Mouse (Mus musculus) ES-CJ7 (cell line): Measurements from ENCODE around the gene Col8a2.

Experiments
- DNase-seq: peaks from one replicate; pipeline ENCODE4 v3.0.0; 2011; ENCODE audit warnings: low read depth, low spot score

The Col8a2 gene

GRCm38 (mm10) chr4:126286492-126286891 lies at the start of gene Col8a2:
Col8a2 (plus strand) TSS chr4:126286793.
- DNase-seq = no peak

- no peak for DNase-seq
Observed at GRCm38 (mm10) chr4:126237721-126238242, 48.8 kb upstream of the Col8a2 start.

- DNase-seq = no peak
Observed at GRCm38 (mm10) chr4:126239862-126240475, 46.6 kb upstream of the Col8a2 start.

- peak; percentile 81 for DNase-seq
Observed at GRCm38 (mm10) chr4:126241956-126242355, 44.6 kb upstream of the Col8a2 start.

GRCm38 (mm10) chr4:126242510-126242909 lies 44.1 kb upstream of the Col8a2 start:
- DNase-seq = no peak

GRCm38 (mm10) chr4:126246202-126246889 lies 40.2 kb upstream of the Col8a2 start:
- no peak for DNase-seq

- peak; percentile 97 for DNase-seq
Observed at GRCm38 (mm10) chr4:126248261-126248868, 38.2 kb upstream of the Col8a2 start.

- DNase-seq = no peak
Observed at GRCm38 (mm10) chr4:126250659-126251058, 35.9 kb upstream of the Col8a2 start.

- no peak for DNase-seq
Observed at GRCm38 (mm10) chr4:126251655-126252254, 34.8 kb upstream of the Col8a2 start.

GRCm38 (mm10) chr4:126252411-126253237 lies 34.0 kb upstream of the Col8a2 start:
- no peak for DNase-seq

- DNase-seq = no peak
Observed at GRCm38 (mm10) chr4:126253637-126254272, 32.8 kb upstream of the Col8a2 start.

GRCm38 (mm10) chr4:126254315-126255112 lies 32.1 kb upstream of the Col8a2 start:
- peak; percentile 45 for DNase-seq

GRCm38 (mm10) chr4:126255113-126256001 lies 31.2 kb upstream of the Col8a2 start:
- peak; percentile 39 for DNase-seq

- DNase-seq = peak; percentile 68
Observed at GRCm38 (mm10) chr4:126256131-126256791, 30.3 kb upstream of the Col8a2 start, which contains the start of gene Map7d1. Map7d1 (minus strand) TSS chr4:126256343.

GRCm38 (mm10) chr4:126256967-126257881 lies 29.4 kb upstream of the Col8a2 start:
- no peak for DNase-seq

GRCm38 (mm10) chr4:126259063-126259462 lies 27.5 kb upstream of the Col8a2 start:
- DNase-seq = no peak

GRCm38 (mm10) chr4:126259523-126260160 lies 27.0 kb upstream of the Col8a2 start:
- peak; percentile 84 for DNase-seq
